Mouse (Mus musculus) CH12.LX (cell line): ENCODE data around the gene Reln. TPM values are rescaled to one million over a fixed set of nuclear protein-coding genes. Genes with fewer than 3 reads are reported as not detected.

Experiments used
- DNase-seq: peaks from one replicate; pipeline ENCODE4 v3.0.0-alpha.2; 2013; ENCODE audit errors: extremely low read depth
- H3K27ac ChIP-seq: 2 replicates; pipeline ENCODE4 v1.5.1; 2012; ENCODE audit warnings: low read depth, mild to moderate bottlenecking, control low read depth, moderate library complexity; ENCODE audit not compliant: insufficient read depth
- H3K27me3 ChIP-seq: replicated peaks from 2 replicates; pipeline ENCODE3; 2012; ENCODE audit warnings: inconsistent platforms
- H3K36me3 ChIP-seq, 2 experiments: replicated peaks in 1 of 2; 2 replicates each; pipeline versions ENCODE3 to v1.6.1; 2012; ENCODE audit warnings: inconsistent platforms in 1 of 2, low read length in 1 of 2, mild to moderate bottlenecking in 1 of 2, mixed read lengths in 1 of 2, moderate library complexity in 1 of 2; ENCODE audit not compliant: control insufficient read depth in 1 of 2, insufficient read depth in 1 of 2
- H3K4me1 ChIP-seq, 2 experiments: 2 replicates each; pipeline ENCODE4 v1.6.1; 2012; ENCODE audit warnings: inconsistent platforms in 1 of 2, moderate library complexity in 1 of 2; ENCODE audit not compliant: insufficient read depth in 2 of 2, control insufficient read depth in 1 of 2
- H3K4me2 ChIP-seq: 2 replicates; pipeline ENCODE4 v1.6.1; 2012; ENCODE audit warnings: low read depth, mild to moderate bottlenecking, control low read depth; ENCODE audit not compliant: poor library complexity, insufficient read depth, severe bottlenecking
- H3K4me3 ChIP-seq, 3 experiments: fragments of 150-350 bp in 1 of 3; sonication (generic) in 1 of 3; replicated peaks in 1 of 3; 2 replicates each; pipeline versions ENCODE3 to v1.5.1; 2011 to 2012; ENCODE audit warnings: low read depth in 2 of 3, low read length in 2 of 3, mild to moderate bottlenecking in 2 of 3, moderate library complexity in 2 of 3, control low read depth in 1 of 3, improper control_type of control experiment in 1 of 3, inconsistent platforms in 1 of 3, mixed read lengths in 1 of 3; ENCODE audit not compliant: poor library complexity in 1 of 3
- H3K79me2 ChIP-seq: replicated peaks from 2 replicates; pipeline ENCODE4 v1.6.1; 2012; ENCODE audit warnings: mild to moderate bottlenecking, moderate library complexity; ENCODE audit not compliant: control insufficient read depth, poor library complexity, insufficient read depth, severe bottlenecking; ENCODE audit errors: extremely low read depth
- H3K9ac ChIP-seq: 2 replicates; pipeline ENCODE4 v1.6.1; 2012; ENCODE audit warnings: low read depth, mild to moderate bottlenecking, control low read depth, moderate library complexity; ENCODE audit not compliant: insufficient read depth
- H3K9me3 ChIP-seq: replicated peaks from 2 replicates; pipeline ENCODE3; 2012; ENCODE audit warnings: low read length, inconsistent platforms, mixed read lengths
- CHD1 ChIP-seq: IDR thresholded peaks from 2 replicates; pipeline ENCODE4 v1.6.1; 2012; ENCODE audit warnings: low read depth, low read length, improper control_type of control experiment, inconsistent platforms
- CHD2 ChIP-seq: IDR thresholded peaks from 2 replicates; pipeline ENCODE4 v1.6.1; 2011; ENCODE audit warnings: low read length, improper control_type of control experiment
- CTCF ChIP-seq, 2 experiments: IDR thresholded peaks in 1 of 2; conservative IDR thresholded peaks in 1 of 2; 2 replicates each; pipeline ENCODE4 v1.5.1; 2011 to 2012; ENCODE audit warnings: low read depth in 2 of 2, low read length in 2 of 2, improper control_type of control experiment in 1 of 2, inconsistent platforms in 1 of 2, mild to moderate bottlenecking in 1 of 2, moderate library complexity in 1 of 2
- E2F4 ChIP-seq: IDR thresholded peaks from 2 replicates; pipeline ENCODE4 v1.6.1; 2011; ENCODE audit warnings: low read depth, low read length, improper control_type of control experiment; ENCODE audit not compliant: insufficient replicate concordance
- ELF1 ChIP-seq: IDR thresholded peaks from 2 replicates; pipeline ENCODE4 v1.6.1; 2014; ENCODE audit warnings: low read depth, mild to moderate bottlenecking, inconsistent platforms, low read length, improper control_type of control experiment
- EP300 ChIP-seq: IDR thresholded peaks from 2 replicates; pipeline ENCODE4 v1.6.1; 2011; ENCODE audit warnings: low read length, improper control_type of control experiment
- ETS1 ChIP-seq: conservative IDR thresholded peaks from 2 replicates; pipeline ENCODE4 v1.6.1; 2012; ENCODE audit warnings: low read depth, mild to moderate bottlenecking, inconsistent platforms, low read length, improper control_type of control experiment, moderate library complexity
- HCFC1 ChIP-seq: IDR thresholded peaks from 2 replicates; pipeline ENCODE4 v1.6.1; 2012; ENCODE audit warnings: low read depth, mild to moderate bottlenecking, inconsistent platforms, low read length, improper control_type of control experiment
- MAFK ChIP-seq: IDR thresholded peaks from 2 replicates; pipeline ENCODE4 v1.6.1; 2011; ENCODE audit warnings: low read length, improper control_type of control experiment; ENCODE audit not compliant: insufficient replicate concordance
- MAX ChIP-seq: IDR thresholded peaks from 2 replicates; pipeline ENCODE4 v1.6.1; 2011; ENCODE audit warnings: low read length, improper control_type of control experiment
- MAZ ChIP-seq: IDR thresholded peaks from 2 replicates; pipeline ENCODE4 v1.6.1; 2012; ENCODE audit warnings: low read depth, mild to moderate bottlenecking, inconsistent platforms, low read length, improper control_type of control experiment, moderate library complexity
- MEF2A ChIP-seq: IDR thresholded peaks from 2 replicates; pipeline ENCODE4 v1.6.1; 2014; ENCODE audit warnings: low read depth, mild to moderate bottlenecking, inconsistent platforms, low read length, improper control_type of control experiment, borderline replicate concordance
- MXI1 ChIP-seq: IDR thresholded peaks from 2 replicates; pipeline ENCODE4 v1.6.1; 2011; ENCODE audit warnings: mild to moderate bottlenecking, low read depth, low read length, improper control_type of control experiment
- MYC ChIP-seq: IDR thresholded peaks from 2 replicates; pipeline ENCODE4 v1.6.1; 2011; ENCODE audit warnings: low read depth, mild to moderate bottlenecking, improper control_type of control experiment, low read length
- NELFE ChIP-seq: IDR thresholded peaks from 2 replicates; pipeline ENCODE4 v1.6.1; 2011; ENCODE audit warnings: low read depth, low read length, improper control_type of control experiment
- NRF1 ChIP-seq: IDR thresholded peaks from 2 replicates; pipeline ENCODE4 v1.6.1; 2014; ENCODE audit warnings: low read depth, mild to moderate bottlenecking, inconsistent platforms, low read length, improper control_type of control experiment, moderate library complexity
- PAX5 ChIP-seq: IDR thresholded peaks from 2 replicates; pipeline ENCODE4 v1.6.1; 2012; ENCODE audit warnings: low read length, inconsistent platforms, mixed read lengths
- POLR2A ChIP-seq: IDR thresholded peaks from 2 replicates; pipeline ENCODE4 v1.6.1; 2011; ENCODE audit warnings: low read depth, mild to moderate bottlenecking, improper control_type of control experiment, low read length
- RAD21 ChIP-seq: IDR thresholded peaks from 2 replicates; pipeline ENCODE4 v1.6.1; 2011; ENCODE audit warnings: low read depth, mild to moderate bottlenecking, low read length, improper control_type of control experiment, moderate library complexity
- RCOR1 ChIP-seq: conservative IDR thresholded peaks from 2 replicates; pipeline ENCODE4 v1.6.1; 2012; ENCODE audit warnings: low read depth, mild to moderate bottlenecking, inconsistent platforms, low read length, improper control_type of control experiment
- SIN3A ChIP-seq: IDR thresholded peaks from 2 replicates; pipeline ENCODE4 v1.6.1; 2012; ENCODE audit warnings: low read length, improper control_type of control experiment, inconsistent platforms
- SMC3 ChIP-seq: IDR thresholded peaks from 2 replicates; pipeline ENCODE4 v1.6.1; 2011; ENCODE audit warnings: low read depth, low read length, improper control_type of control experiment
- TBP ChIP-seq: conservative IDR thresholded peaks from 2 replicates; pipeline ENCODE4 v1.6.1; 2011; ENCODE audit warnings: low read depth, low read length, improper control_type of control experiment
- UBTF ChIP-seq: IDR thresholded peaks from 2 replicates; pipeline ENCODE4 v1.6.1; 2012; ENCODE audit warnings: low read depth, mild to moderate bottlenecking, inconsistent platforms, low read length, improper control_type of control experiment, moderate library complexity
- USF1 ChIP-seq: IDR thresholded peaks from 2 replicates; pipeline ENCODE4 v1.6.1; 2014; ENCODE audit warnings: low read depth, mild to moderate bottlenecking, inconsistent platforms, low read length, improper control_type of control experiment
- USF2 ChIP-seq: conservative IDR thresholded peaks from 2 replicates; pipeline ENCODE4 v1.6.1; 2011; ENCODE audit warnings: low read depth, low read length, improper control_type of control experiment
- ZKSCAN1 ChIP-seq: IDR thresholded peaks from 2 replicates; pipeline ENCODE4 v1.6.1; 2012; ENCODE audit warnings: low read depth, inconsistent platforms, low read length, improper control_type of control experiment, borderline replicate concordance
- ZMIZ1 ChIP-seq: IDR thresholded peaks from 2 replicates; pipeline ENCODE4 v1.6.1; 2012; ENCODE audit warnings: low read depth, mild to moderate bottlenecking, inconsistent platforms, low read length, improper control_type of control experiment
- dilution Hi-C: fragments of 300-500 bp; cut with MboI; formaldehyde crosslinking; loops from 2 replicates; pipeline ENCODE4 v1.14.3; 2020; ENCODE audit warnings: low sequenced_read_pairs; ENCODE audit not compliant: extremely low pct_unique_long_range_greater_than_20kb, extremely low pct_ligation_motif_present
- in situ Hi-C: fragments of 300-500 bp; cut with MboI; formaldehyde crosslinking; loops from 3 replicates; pipeline ENCODE4 v1.14.3; 2019; ENCODE audit warnings: low sequenced_read_pairs, low pct_ligation_motif_present, low pct_unique_long_range_greater_than_20kb, mixed read lengths
- polyA plus RNA-seq: library from polyadenylated mRNA; unstranded; fragments of >175 nt; gene quantifications from 2 replicates; pipeline ENCODE4 v1.2.1, GENCODE M21; 2012; ENCODE audit warnings: low read depth; ENCODE audit not compliant: insufficient read length
- total RNA-seq, 2 experiments: library from RNA; depleted of rRNA; stranded (reverse); fragments of 300-350 nt in 1 of 2; fragments of >200 nt in 1 of 2; gene quantifications; 2 replicates each; pipeline ENCODE4 v1.2.3; 2012 to 2014

Gene Reln
- total and polyA plus RNA-seq, 3 experiments: 0.03 to 0.04 TPM; not detected in 1

DNA sequence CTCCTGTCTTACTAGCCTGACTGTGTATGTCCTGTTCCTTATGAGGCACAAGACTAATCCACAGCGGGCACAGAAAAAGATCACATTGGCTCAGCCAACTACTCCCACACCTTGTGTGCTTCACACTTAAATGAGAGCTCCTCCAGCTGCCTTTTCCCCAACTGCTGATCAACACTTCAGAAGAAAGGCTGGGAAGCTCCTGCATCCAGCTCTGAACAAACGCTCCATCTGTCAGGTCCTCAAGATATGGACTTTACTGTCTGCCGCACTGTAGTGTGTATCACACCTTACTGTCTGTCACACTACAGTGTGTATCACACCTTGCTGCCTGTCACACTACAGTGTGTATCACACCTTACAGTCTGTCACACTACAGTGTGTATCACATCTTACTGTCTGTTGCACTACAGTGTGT is 82.1 kb downstream of the Reln start:
- Histone ChIP-seq H3K27ac (no peak overlapping the region), H3K36me3 (no peaks in the 10 kb centered on the region), H3K4me1 (no peaks in the 10 kb centered on the region), H3K9ac (no peak overlapping the region), H3K4me2 (no peak overlapping the region), H3K4me3 (no peak overlapping the region), H3K27me3 (no peaks in the 10 kb centered on the region), H3K9me3 (no peaks in the 10 kb centered on the region), H3K79me2 (no peaks in the 10 kb centered on the region)
- in situ Hi-C loops (no loop called here), dilution Hi-C loops (no loop called here)
- no peak for DNase-seq
- TF ChIP-seq ETS1: no peak
- no peak for TF ChIP-seq RCOR1
- TF ChIP-seq PAX5: no peak
- TF ChIP-seq ZMIZ1: no peak
- TF ChIP-seq RAD21: no peak
- no peak for TF ChIP-seq MYC
- no peak for TF ChIP-seq CHD1
- TF ChIP-seq E2F4: no peak
- TF ChIP-seq ELF1: no peak
- TF ChIP-seq SIN3A: no peak

DNA sequence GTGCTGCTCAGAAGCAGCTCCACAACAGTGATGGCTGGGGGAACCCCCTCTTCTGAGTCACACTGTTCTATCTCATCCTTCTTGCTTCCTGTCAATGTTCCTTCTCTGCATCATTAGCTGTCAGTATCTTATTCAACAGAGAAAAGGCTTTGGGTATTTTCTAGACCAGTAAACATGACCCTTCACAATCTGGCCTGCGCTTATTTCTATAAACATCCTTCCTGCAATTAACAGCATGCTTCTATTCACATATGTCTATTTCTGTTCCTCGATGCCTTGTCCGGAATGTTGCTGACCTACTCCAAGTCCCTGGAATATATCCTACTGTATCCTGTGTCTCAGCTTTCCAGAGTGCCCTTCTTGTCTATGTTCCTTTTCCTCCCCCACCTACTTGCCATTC is 89.2 kb downstream of the Reln start:
- H3K9ac ChIP-seq: no peak overlapping the region
- H3K4me2 ChIP-seq: no peak overlapping the region
- H3K27ac ChIP-seq: no peak overlapping the region
- no peaks in the 10 kb centered on the region for H3K79me2 ChIP-seq
- in situ Hi-C loops (no loop called here), dilution Hi-C loops (no loop called here)
- H3K27me3 ChIP-seq: no peaks in the 10 kb centered on the region
- H3K36me3 ChIP-seq: no peaks in the 10 kb centered on the region
- peaks cover 0 to 9% of the 10 kb centered on the region in 2 experiments; a peak in 2 of 4 replicates for H3K4me1 ChIP-seq
- peak; percentile 6 for DNase-seq
- TF ChIP-seq USF1: no peak
- TF ChIP-seq TBP: no peak
- TF ChIP-seq USF2: no peak
- no peak for TF ChIP-seq MAX
- no peak for TF ChIP-seq HCFC1
- H3K4me3 ChIP-seq: no peak overlapping the region
- H3K9me3 ChIP-seq: no peaks in the 10 kb centered on the region

DNA sequence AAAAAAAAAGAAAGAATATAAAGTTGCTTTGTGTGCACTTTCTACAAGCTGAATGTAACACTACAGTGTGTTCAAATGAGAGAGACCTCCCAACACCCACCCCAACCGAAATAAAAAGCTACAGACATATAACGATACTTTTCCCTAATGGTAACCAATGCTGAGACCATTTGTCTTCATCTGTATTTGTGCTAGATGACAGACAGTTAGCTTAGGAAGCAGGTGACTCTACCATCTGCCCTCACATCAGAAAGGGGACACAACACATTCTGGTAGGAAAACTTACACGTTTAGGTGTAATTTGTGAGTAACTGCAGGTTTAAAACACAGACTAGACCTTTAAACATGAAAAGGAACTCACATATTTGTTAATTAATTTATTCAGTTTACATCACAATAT is 90.6 kb downstream of the Reln start:
- H3K79me2 ChIP-seq: no peaks in the 10 kb centered on the region
- dilution Hi-C loops (no loop called here), in situ Hi-C loops (no loop called here)
- no peak overlapping the region for H3K27ac ChIP-seq
- H3K27me3 ChIP-seq: no peaks in the 10 kb centered on the region
- H3K4me1 ChIP-seq: peaks cover 0 to 9% of the 10 kb centered on the region in 2 experiments; a peak in 2 of 4 replicates
- no peak for DNase-seq
- no peak overlapping the region for H3K4me3 ChIP-seq
- H3K9me3 ChIP-seq: no peaks in the 10 kb centered on the region
- H3K4me2 ChIP-seq: no peak overlapping the region
- no peaks in the 10 kb centered on the region for H3K36me3 ChIP-seq
- H3K9ac ChIP-seq: no peak overlapping the region
- TF ChIP-seq MXI1 (no peak), USF2 (no peak), MAFK (no peak), ETS1 (no peak), NRF1 (no peak), MEF2A (no peak), CHD2 (no peak), ZMIZ1 (no peak), CHD1 (no peak), POLR2A (no peak), CTCF (conservative IDR thresholded peaks at IDR 0.05 in 1 of 2, IDR thresholded peaks at IDR 0.05 in 1 of 2; ENCODE audit: low read depth in 2 of 2, low read length in 2 of 2) (no peak), ELF1 (no peak), EP300 (no peak), SMC3 (no peak), MAZ (no peak), UBTF (no peak), E2F4 (no peak), NELFE (no peak), ZKSCAN1 (no peak)
